Mouse (Mus musculus): ENCODE data around the gene Gm49373.

The Gm49373 gene

DNA sequence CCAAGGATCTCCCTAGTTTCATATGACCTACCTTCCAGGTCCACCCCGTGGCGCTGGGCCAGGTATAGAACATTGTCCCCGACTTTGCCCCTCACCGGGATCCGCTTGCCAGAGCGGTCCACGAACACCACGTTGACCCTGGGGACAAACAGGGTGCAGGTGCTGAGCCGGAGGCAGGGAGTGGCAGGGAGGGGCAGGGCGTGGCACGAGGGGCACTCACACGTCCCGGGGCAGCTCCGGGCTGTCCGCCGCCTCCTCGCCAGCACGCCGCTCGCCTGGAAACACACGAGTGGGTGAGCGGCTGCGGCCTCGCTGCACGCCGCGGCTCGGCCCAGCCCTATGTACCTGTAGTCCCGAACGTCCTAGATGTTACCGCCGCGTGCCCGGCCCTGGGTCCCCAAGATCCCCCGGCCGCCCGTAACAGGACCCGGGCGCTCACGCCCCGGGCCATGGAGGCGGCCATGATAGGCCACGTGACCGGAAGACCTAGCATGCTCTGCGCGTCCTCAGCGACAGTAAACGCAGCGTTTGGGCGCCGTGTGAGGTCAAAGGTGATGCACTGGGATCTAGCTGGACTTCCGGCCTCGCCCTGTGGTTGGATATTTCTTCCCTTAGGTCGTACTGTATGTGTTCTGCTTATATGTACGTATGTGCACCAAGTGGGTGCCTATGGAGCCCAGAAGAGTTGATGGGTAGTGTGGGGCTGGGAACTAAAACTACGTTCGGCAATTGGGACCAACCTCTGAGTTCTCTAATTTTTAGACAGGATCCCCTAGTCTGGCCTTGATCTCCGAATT lies at the start of gene Gm49373, which contains the start of gene Fdx1l:
TSS of gene Gm49373 (minus strand) at position 53 of the 797 bp plus-strand sequence.
TSS of gene Fdx1l (minus strand) at position 571 of the 797 bp plus-strand sequence.
- DNase-seq (ENCODE audit: low read depth): peak; percentile 82

DNA sequence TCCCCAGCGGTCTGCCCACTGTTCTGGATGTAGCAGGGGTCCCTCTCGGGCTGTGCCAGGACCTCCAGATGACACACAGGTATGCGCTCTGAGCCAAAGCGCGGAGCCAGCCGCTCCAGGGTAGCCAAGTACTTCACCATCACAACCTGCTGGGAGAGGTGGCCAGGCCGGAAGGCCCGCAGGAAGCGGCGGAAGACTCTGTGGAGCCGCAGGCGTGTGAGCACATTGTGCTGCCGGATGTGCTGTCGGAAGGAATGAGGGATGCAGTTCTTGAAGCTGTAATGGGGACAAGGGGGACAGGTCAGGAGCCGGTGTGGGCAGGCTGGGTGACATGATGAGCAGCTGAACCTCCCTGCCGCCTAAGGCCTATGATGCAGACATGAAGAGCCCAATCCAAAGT lies 48.6 kb upstream of the Gm49373 start:
- no peak for DNase-seq (ENCODE audit: low read depth)

DNA sequence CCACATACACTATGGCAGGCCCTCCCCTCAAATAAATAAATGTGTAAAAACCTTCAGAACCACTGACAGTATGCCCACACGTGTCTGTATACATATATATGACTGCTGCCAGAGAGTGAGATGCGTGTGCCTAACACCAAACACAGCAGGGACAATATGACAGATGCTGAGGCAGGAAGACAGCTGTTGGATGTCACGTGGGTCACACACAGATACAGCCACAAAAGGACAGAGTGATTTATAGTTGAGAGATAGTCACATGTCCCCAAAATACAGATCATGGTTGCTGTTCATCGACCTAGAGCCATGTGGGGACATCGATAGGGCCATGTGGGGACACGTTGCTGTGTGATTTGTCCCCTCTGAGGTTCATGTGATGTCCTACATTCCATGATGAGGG lies 44.2 kb upstream of the Gm49373 start:
- DNase-seq (ENCODE audit: low read depth): no peak

DNA sequence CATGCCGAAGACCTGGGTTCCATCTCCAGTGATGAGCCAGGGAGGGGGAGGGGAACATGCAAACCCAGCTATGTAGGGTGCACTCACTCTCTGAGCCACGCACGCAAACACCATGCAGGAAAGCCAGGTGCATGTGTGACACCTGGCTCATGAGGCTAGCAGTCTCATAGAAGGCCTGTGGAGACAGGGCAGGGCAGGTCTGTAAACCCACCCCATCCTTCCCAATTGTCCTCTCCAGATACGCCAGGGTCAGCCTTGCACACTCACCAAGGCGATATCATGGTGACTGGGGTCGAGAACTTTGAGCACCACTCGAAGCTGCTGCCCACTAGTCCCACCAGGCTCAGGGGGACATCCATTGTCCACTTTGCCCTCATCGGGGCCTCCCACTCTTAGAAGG lies 42.2 kb upstream of the Gm49373 start:
- no peak for DNase-seq (ENCODE audit: low read depth)

DNA sequence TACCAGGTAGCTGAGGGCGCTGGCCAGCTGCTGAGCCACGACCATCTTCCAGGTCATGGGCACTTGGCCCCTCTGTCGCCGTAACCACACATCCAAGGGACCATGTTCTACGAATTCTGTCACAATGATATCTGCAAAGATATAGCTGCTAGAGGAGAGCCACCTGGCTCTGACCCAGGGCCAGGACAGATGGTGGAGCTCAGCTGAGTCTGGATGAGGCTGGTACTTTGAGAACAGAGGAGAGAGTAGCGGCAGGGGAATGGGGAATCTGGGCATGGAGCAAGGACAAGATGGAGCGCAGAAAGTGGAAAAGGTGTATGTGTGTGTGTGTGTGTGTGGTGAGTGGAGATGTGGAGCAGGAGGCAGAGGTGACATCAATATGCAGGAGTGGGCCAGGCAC lies 41.3 kb upstream of the Gm49373 start:
- no peak for DNase-seq (ENCODE audit: low read depth)

DNA sequence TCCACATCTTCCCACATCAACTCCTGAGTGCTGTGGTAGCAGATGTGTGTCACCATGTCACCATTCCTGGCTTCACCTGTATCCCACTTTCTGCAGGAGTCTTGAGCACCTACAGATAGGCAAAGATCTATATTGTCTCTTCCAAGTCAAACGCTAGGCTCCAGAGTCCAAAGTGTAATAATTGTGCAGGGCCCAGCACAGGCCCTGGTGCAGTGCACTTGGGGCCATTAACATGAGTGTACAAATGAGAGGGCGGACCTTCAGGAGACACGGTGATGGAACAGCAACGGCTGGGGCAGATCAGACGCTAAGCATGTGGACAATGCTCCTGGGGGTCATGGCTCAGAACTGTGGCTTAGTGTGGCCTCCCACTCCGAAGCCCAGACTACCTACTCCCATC lies 40.9 kb upstream of the Gm49373 start:
- no peak for DNase-seq (ENCODE audit: low read depth)

DNA sequence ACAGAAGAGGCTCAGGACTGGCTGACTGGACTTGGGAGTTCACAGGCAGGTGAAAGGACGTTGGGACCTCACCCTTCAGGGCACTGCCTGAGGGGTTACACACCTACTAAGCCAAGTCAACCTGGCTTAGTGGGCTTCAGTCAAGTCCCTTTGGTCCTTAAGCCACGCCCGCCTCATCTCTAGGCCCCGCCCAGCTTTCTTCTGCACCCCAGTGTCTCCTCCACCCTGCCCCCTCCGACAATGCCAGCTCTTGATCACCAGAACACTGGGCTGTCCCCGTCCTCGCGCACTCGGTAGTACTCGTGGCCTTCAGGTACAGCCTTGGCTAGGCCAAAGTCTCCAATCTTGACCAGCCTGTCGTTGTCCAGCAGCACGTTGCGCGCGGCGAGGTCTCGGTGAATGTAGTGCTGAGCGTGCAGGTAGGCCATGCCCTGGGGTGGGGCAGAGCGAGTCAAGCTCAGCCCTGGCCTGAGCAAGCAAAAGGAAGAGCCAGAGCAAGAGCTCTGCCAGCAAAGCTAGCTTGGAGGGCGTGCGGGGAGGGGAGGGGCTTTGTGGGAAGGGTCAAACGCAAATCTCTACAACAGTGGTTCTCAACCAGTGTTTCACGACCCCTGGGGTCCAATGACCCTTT lies 34.8 kb upstream of the Gm49373 start:
- no peak for DNase-seq (ENCODE audit: low read depth)

DNA sequence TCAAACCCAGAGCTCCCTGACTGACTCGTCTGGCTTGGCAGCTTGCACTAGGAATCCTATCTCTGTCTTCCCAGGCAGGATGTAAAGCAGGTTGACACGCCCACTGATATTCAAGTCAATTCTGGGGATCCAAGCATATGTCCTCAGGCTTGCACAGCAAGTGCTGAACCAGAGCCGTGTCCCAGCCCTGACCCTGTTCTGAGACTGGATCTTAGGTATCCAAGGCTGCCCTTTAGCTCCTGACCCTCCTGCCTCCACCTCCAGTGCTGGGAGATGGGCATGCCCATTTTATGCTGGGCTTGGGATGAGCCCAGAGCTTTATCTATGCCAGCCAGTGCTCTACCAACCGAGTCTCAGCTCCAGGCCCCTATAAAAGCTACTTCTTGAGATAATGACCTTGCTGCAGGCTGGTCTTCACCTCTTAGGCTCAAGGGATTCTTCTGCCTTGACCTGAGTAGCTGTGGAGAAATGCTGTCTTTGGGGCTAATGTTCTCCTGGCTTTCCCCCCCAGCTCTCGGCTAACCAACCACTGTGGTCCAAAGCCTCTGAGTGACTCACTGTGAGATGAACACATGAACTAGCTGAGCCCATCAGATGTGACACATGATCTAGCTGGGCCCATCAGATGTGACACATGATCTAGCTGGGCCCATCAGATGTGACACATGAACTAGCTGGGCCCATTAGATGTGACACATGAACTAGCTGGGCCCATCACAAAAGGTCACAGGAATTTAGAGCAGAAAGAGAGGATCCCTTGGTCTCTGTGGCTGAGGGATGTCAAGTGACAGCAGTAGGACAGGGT lies 33.1 kb upstream of the Gm49373 start:
- no peak for DNase-seq (ENCODE audit: low read depth)

DNA sequence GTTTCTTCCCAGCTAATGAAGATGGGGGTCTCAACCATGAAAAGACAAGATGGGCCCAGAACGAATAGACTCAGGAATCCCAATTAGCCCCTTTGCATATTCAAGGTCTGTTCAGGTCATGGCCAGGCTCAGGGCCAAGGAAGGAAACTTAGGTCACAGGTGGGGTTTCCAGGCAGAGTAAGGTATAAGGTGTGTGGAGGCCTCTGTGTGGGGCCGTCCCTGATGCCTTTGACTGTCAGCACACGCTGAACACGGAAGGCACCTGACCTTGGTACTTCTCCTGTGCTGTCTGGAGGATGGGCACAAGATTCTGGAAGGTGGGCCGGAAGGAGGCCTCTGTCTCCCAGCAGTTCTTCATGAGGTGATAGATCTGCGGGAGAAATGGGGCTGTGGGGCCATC lies 31.9 kb upstream of the Gm49373 start:
- DNase-seq (ENCODE audit: low read depth): no peak

DNA sequence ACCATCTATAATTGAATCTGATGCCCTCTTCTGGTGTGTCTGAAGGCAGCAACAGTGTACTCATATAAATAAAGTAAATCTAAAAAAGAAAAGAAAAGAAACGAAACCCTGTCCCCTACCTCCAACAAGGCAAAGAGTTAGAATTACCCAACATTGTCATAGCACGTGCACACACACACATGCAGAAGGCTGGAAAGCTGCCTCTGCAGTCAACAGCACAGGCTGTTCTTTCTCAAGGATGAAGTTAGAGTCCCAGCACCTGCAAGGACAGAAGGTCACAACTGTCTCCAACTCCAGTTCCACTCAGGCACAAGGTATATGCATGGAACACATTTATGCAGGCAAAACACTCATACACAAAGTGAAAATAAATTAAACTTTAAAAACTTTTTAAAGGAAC lies 29.2 kb upstream of the Gm49373 start:
- no peak for DNase-seq (ENCODE audit: low read depth)

DNA sequence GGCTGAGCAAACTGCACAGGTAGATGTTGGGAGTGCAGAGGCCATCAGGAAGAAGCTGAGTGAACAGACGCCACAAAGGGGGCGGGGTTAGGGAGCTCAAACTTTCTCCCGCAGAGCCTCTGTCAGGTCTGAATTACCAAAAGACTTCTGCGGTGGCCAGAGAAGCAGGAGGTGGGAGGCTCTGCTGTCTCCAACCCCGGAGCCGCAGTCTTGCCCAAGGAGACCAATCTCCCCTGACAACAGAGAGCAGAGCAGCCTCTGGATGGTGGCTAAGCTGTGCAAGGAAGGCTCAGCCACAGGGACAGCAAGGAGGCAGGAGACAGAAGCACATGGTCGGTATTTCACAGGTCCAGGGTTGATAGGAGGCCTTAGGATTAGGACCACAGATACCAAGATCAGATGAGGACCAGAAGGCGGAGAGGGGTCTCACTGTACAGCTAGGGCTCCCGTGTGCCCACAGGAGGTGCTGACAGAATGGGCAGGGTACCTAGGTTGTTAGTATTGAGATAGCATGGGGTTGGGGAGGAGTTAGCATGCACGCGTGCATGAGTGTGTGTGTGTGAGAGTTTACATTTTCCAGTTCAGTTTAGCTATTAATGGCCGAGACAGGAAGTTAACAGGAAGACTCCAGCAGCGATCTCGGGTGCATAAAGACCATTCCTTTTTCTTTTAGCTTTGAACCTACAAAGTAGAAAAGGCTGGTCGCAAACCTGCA lies 27.7 kb upstream of the Gm49373 start:
- DNase-seq (ENCODE audit: low read depth): no peak

DNA sequence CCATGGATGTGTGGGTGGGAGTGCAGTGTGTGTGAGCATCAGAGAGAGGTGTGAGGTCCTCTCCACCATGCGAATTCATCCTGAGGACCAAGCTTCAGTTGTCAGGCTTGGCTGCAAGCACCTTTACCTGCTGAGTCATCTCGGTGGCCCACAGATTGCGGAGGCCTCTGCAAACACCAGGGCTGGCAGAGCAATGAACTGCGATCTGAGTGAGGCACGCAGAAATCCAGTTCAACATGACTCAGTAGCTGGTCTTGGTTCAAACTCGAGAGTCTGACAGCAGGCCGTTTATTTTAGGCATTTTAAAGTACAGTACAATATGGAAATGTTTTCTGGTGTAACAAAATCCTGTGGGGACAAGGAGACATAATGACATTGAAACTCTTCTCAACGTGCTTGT lies 24.9 kb upstream of the Gm49373 start:
- no peak for DNase-seq (ENCODE audit: low read depth)

DNA sequence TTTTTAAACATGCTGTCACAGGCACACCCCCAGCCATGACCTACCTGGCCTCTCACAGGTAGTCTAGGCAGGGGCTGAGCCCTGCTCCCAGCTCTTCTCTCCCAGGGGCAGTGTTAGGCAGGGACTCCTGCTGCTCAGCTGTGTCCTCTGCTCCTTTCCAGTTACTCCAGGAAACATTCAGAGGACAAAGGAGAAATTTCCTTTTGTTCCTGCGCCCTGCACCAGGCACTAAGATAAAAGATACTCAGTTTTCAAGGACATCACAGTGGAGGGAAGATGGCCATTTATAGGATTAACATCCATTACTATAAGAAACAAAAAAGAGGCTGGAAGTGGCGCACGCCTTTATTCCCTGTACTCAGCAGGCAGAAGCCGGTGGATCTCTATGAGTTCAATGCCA lies 23.1 kb upstream of the Gm49373 start:
- DNase-seq (ENCODE audit: low read depth): no peak

DNA sequence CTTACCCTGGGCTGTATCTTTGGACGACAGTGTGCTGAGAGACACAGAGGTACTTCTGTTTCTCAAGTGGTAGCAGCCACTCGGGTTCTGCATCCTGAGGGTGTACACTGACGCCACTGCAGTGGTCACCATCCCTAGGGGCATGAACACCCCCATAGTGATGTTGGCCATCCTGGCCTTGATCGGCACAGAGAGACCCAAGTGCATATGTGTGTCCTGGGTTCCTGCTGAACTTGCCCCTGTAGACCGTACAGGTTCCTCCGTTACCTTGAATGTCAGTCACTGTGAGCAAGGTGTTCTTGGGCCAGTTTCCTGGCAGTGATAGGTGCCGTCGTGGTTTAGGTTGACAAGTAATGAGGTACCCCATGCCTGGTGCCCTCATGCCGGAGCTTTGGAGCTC lies 20.5 kb upstream of the Gm49373 start:
- no peak for DNase-seq (ENCODE audit: low read depth)

DNA sequence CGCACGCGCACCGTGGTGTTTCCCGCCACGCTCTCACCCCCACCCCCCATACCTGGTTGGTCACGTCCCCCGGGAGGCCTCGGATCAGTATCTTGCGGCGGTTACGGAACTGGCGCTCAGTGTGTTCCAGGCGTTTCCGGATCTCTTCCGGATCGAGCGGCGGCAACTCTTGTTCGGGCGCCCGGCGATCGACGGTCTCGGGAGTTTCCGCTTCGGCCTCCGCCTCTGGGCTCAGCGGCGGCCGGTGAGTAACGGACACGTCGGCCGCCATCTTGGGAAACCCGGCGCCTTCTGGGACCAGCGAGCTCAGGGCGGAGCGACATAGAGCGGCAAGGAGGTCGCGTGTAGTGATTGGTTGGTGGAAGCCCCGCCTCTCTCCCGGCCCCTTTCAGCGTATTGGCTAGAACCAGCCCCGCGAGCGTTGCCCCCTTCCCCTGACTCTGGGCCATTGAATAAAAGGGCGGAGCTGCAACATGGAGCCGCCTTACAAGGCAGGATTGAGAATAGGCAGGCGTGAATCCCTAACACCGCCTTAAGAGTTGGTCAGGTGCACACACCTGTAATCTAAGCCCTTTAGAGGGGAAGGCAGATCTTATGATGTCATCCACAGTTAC lies 18.9 kb upstream of the Gm49373 start, which contains the start of the genes Gm38431 and Raver1:
TSS of gene Gm38431 (minus strand) at position 291 of the 614 bp plus-strand sequence.
TSS of gene Raver1 (minus strand) at position 302 of the 614 bp plus-strand sequence.
- peak; percentile 97 for DNase-seq (ENCODE audit: low read depth)

DNA sequence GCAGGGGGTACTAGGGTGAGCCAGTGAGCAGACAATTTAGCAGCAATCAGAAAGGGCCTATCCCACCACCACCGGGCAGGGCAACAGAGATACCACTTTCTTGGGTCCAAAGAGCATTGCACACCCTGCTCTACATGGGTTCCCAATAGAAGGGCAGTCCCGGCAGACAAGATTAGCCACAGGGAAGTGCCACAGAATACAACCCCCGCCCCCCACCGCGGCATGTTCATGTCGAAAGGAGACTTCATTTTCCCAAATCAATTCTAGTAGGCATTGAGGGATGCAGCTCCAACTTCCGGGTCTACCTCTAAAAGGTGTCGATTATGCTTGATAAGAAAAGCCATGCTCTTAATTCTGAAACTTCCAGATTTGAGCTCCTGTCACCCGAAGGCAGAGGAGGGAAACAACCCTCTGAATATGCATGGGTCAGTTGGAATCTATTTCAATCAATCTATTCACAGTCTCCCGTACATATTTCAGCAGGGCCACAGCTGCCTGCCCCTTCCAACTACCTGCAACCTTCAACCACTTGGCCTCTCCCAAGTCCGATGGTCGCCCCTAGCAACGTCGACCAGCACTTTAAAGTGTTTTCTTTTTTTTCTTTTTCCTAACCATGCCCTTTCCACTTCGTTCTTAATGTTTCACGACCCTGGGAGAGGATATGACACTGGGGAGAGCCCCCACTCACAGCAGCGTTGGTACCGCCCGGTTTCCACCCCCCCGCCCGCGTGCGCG lies 18.2 kb upstream of the Gm49373 start:
- no peak for DNase-seq (ENCODE audit: low read depth)

DNA sequence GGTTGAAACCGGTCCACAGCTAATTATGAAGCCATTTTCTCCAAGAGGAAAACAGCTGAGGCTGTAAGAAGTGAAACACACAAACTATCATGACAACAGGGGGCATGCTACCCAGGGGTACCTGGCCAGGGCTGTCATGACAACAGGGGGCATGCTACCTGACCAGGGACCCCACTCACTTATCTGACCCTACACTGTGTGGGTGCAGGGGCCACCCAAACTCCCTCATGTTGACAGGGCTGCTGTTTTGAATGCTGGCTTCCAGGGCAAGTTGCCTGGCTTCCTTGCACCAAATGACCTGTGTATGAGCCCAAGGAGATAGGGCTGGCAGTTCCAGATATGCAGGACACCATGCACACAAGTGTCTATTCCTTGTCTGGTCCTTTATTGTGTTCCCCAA lies 17.6 kb upstream of the Gm49373 start:
- DNase-seq (ENCODE audit: low read depth): no peak

DNA sequence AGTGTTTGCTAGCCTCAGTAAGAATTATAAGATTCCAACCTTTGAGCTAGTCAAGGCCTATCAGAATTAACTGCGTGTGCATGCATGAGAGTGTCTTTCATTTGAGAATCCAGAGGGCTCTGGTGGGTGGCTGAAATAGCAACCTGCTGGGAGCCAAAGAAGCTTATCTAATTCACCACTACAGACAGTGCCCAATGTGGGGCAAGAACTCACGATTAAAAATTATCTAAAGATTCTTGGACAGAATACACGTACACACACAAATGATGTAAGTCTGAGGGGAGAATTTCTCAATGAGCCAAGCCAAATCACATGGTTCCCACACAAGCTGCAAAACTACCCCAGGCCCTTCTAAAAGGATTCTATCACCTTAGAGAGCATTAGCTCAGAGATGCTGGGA lies 10.4 kb upstream of the Gm49373 start:
- no peak for DNase-seq (ENCODE audit: low read depth)

DNA sequence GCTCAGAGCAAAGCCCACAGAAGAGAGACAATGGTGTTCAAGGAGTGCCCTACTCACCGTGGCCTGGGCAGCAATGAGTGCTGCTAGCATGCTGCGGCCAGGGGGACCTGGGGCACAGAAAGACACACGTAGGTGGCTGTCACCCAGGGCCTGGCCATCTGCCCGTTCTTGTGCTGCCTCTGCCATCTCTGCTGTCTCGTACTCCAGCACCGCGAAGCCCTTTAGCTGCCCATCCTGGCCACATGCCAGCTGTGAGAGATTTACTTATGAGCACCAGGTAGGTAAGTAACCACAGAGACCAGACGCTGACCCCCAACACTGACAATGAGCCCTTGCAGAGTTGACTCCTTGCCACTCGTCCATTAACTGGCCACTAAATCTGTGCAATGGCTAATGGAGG lies 8.2 kb upstream of the Gm49373 start:
- no peak for DNase-seq (ENCODE audit: low read depth)

DNA sequence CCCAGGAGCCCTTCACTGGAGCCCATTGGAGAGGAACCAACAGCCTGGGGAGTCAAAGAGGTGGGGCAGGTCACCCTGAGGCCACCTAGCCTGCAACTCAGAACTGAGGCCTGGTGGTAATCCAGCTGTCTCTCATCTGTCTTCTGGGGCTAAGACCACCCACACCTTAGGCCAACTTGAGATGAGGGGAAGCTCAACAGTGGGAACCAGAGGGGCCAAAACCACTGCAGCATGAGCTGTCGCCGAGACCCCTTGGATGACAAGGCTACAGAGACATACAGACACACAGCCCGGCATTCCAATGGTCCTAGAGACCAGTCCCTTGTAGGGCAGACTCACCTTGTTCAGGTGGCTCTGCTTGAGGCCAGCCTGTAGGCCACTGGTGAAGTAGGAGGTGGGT lies 2.7 kb upstream of the Gm49373 start:
- no peak for DNase-seq (ENCODE audit: low read depth)

DNA sequence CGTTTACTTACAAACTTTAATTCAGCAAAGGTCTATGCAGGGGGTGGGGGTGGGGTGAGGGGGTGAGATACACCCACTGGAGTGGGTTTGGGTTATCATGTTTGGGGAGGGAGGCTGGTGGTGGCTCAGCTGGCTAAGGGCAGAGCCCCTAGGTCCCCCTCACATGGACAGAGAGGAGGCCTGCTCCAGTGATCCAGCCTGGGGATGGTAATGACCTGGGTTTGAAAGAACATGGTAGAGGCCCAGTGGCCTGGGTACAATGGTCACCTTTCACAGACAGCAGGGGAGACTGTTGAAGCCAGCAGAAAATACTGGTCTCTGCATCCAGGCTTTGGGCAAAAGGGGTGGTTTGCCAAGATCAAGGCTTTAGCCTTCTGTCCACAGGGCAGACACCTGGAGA lies 1.3 kb upstream of the Gm49373 start:
- DNase-seq (ENCODE audit: low read depth): no peak
